In genomic region chr6:57814436-57814940, GRCm38 (mm10) we compare ENCODE assay signal across 25 mouse cellular contexts. TPM values are rescaled to one million over a fixed set of nuclear protein-coding genes. Genes with fewer than 3 reads are reported as not detected.
A peak's percentile ranks its signal among the peaks of the same experiment; 100 is the strongest.
DNase-seq lines count a peak whose midpoint lies in the region; ATAC-seq and TF ChIP-seq lines count a peak whose summit lies in the region.
"Had no signal": no experiment of that assay in that cellular context is flagged by ENCODE, and none has a peak within 500 bp of the region (broad histone marks: within the 10 kb centered on the region; RNA-seq: fewer than 3 reads in every experiment).

No protein-coding gene starts in this region.

- peak; percentile 92 for ATAC-seq in frontal cortex, adult (ENCODE audit: low TSS enrichment)
- ATAC-seq: CD4-positive, CD25-positive, alpha-beta regulatory T cell, adult 4 months; forebrain, embryonic 15.5 days; hindbrain, embryonic 16.5 days had no signal

- DNase-seq in frontal cortex, postnatal 14 days (ENCODE audit: low spot score in 2 of 2): no peak
- DNase-seq in left cerebral cortex, adult 2 months (ENCODE audit: extremely low spot score in 1 of 2, low spot score in 2 of 2): peak in 1 of 2 experiments; percentile 28
- DNase-seq in left cerebral cortex, postnatal 10 days (ENCODE audit: extremely low spot score in 1 of 2, low spot score in 2 of 2): no peak
- DNase-seq in right cerebral cortex, adult 2 months (ENCODE audit: low spot score in 2 of 2): peak; percentile 36 to 51
- DNase-seq in right cerebral cortex, postnatal 4 days: no peak
- peak; percentile 37 to 53 for DNase-seq in frontal cortex, postnatal 36 days (ENCODE audit: low spot score in 2 of 2)
- DNase-seq: adrenal gland, adult 8-10 months; adrenal gland, postnatal 36 days; B cell, adult 2 months; cerebellum, adult 11 months; cerebellum, adult 8-10 months; cerebellum, postnatal 14 days; embryo, embryonic 11 days; gastrocnemius, postnatal 14 days; heart, postnatal 10 days; heart, postnatal 4 days had no signal

- H3K4me3 ChIP-seq in left cerebral cortex, adult 2 months: no peak overlapping the region
- H3K4me3 ChIP-seq: embryonic facial prominence, embryonic 15.5 days; erythroblast, embryonic 14.5 days; forebrain, embryonic 15.5 days; heart, embryonic 10.5 days; hindbrain, embryonic 12.5 days had no signal

- peak overlapping the region; percentile 47; the same call in 1 of the 2 replicates for H3K27ac ChIP-seq in left cerebral cortex, adult 2 months
- H3K27ac ChIP-seq: embryonic facial prominence, embryonic 15.5 days; forebrain, embryonic 15.5 days; heart, embryonic 10.5 days; hindbrain, embryonic 12.5 days had no signal

- intact Hi-C loops in left cerebral cortex, adult 2 months (cut with DNase I): no loop called here
- intact Hi-C loops in left cerebral cortex, postnatal 10 days (cut with DNase I): no loop called here

- no peak for TF ChIP-seq CTCF in left cerebral cortex, adult 2 months (IDR thresholded peaks at IDR 0.05)

RNA-seq across cellular contexts. Expression of gene Vopp1, which starts 10.5 kb away (rescaled TPM):
- total RNA-seq in left cerebral cortex, adult 2 months (2021): 100 to 1,000 TPM; 123 to 130 TPM
- total RNA-seq in left cerebral cortex, postnatal 10 days (2021): 100 to 1,000 TPM; 158 to 172 TPM

RNA-seq across cellular contexts. Expression of gene Vmn1r21, which starts 35.7 kb away (rescaled TPM):
- not detected for total RNA-seq in left cerebral cortex, adult 2 months (2021)
- not detected for total RNA-seq in left cerebral cortex, postnatal 10 days (2021)
- total RNA-seq: adrenal gland, adult 8-10 months; adrenal gland, postnatal 36 days; common myeloid progenitor, adult 5-6 weeks; gastrocnemius, postnatal 14 days; heart, postnatal 10 days; heart, postnatal 4 days had no signal

Comparison
In these comparisons a context has a peak if more than half of its experiments do, and no peak if none do; other contexts are left out.
1. DNase-seq: peak in right cerebral cortex, adult 2 months (2 of 2) and frontal cortex, postnatal 36 days (2 of 2); none in frontal cortex, postnatal 14 days (0 of 2), left cerebral cortex, postnatal 10 days (0 of 2) and right cerebral cortex, postnatal 4 days (single experiment).